Mouse (Mus musculus): ENCODE results near the gene Lrit2.

GRCm38 (mm10) chr14:37101531-37101930, 33.8 kb downstream of the Lrit2 start:
- no peak for TF ChIP-seq CTCF (IDR thresholded peaks at IDR 0.05; ENCODE audit: extremely low read depth, insufficient read depth, low read length)
- TF ChIP-seq POLR2A (IDR thresholded peaks at IDR 0.05; ENCODE audit: extremely low read depth, insufficient read depth, low read length) = no peak
